Mouse (Mus musculus) lung, postnatal 0 days (tissue): ENCODE measurements at regions not wholly inside any gene's neighbourhood (a gene's known extent, or its start where the extent isn't known, plus 50 kb on each side); places are given as distances from the start of the nearest gene placed in this dataset.

Source experiments
- CTCF ChIP-seq: IDR thresholded peaks from 2 replicates; pipeline ENCODE4 v1.5.1; 2016; ENCODE audit warnings: antibody characterized with exemption, mild to moderate bottlenecking
- EP300 ChIP-seq: IDR thresholded peaks from 2 replicates; pipeline ENCODE4 v1.6.1; 2016; ENCODE audit warnings: antibody characterized with exemption, mild to moderate bottlenecking, control low read depth

- no peak for TF ChIP-seq CTCF
- no peak for TF ChIP-seq EP300
Measured at GRCm38 (mm10) chr4:154782291-154782690, 55.0 kb upstream of the Ttc34 start.
